Mouse (Mus musculus) heart, embryonic 13.5 days (tissue): ENCODE measurements around the gene Ypel4. TPM values are rescaled to one million over a fixed set of nuclear protein-coding genes. Genes with fewer than 3 reads are reported as not detected.
A peak's percentile ranks its signal among the peaks of the same experiment; 100 is the strongest.

Experiments
- ATAC-seq: fragments of 200-750 bp; cut with Nextera tagmentation; 2 replicates; pipeline ENCODE4 v1.8.0; 2017; ENCODE audit warnings: moderate TSS enrichment; ENCODE audit not compliant: insufficient number of reproducible peaks, low FRiP score, low TSS enrichment; ENCODE audit errors: extremely low read depth
- H3K27ac ChIP-seq: fragments of 300-500 bp; sonication (generic); replicated peaks from 2 replicates; pipeline ENCODE4 v1.5.1; 2015; ENCODE audit warnings: moderate library complexity, mild to moderate bottlenecking, inconsistent platforms
- H3K27me3 ChIP-seq: fragments of 300-500 bp; sonication (generic); replicated peaks from 2 replicates; pipeline ENCODE4 v1.6.1; 2015; ENCODE audit warnings: mild to moderate bottlenecking, inconsistent platforms
- H3K36me3 ChIP-seq: fragments of 300-500 bp; sonication (generic); 2 replicates; pipeline ENCODE4 v1.6.1; 2015; ENCODE audit warnings: mild to moderate bottlenecking, inconsistent platforms
- H3K4me1 ChIP-seq: fragments of 300-500 bp; sonication (generic); 2 replicates; pipeline ENCODE4 v1.6.1; 2015; ENCODE audit warnings: inconsistent platforms
- H3K4me2 ChIP-seq: fragments of 300-500 bp; sonication (generic); 2 replicates; pipeline ENCODE4 v1.6.1; 2015; ENCODE audit warnings: inconsistent platforms, mild to moderate bottlenecking, moderate library complexity
- H3K4me3 ChIP-seq: fragments of 300-500 bp; sonication (generic); 2 replicates; pipeline ENCODE4 v1.5.1; 2015; ENCODE audit warnings: moderate library complexity, mild to moderate bottlenecking, inconsistent platforms
- H3K9ac ChIP-seq: fragments of 300-500 bp; sonication (generic); 2 replicates; pipeline ENCODE4 v1.6.1; 2015; ENCODE audit warnings: inconsistent platforms, mild to moderate bottlenecking, moderate library complexity
- H3K9me3 ChIP-seq: fragments of 300-500 bp; sonication (generic); 2 replicates; pipeline ENCODE4 v1.6.1; 2016; ENCODE audit warnings: inconsistent platforms
- WGBS: fragments of 180-500 bp; shearing (Covaris S2); methylation state at CpG from one replicate; pipeline ENCODE4 v1.1.7; 2015; ENCODE audit warnings: mixed read lengths; 5-methylcytosine and 5-hydroxymethylcytosine counted together
- polyA plus RNA-seq: library from polyadenylated mRNA; unstranded; fragments of >200 nt; fragmentation: Nextera tagmentation; extraction: Ambion mirVana; gene quantifications from 2 replicates; pipeline ENCODE4 v1.2.1, GENCODE M21; 2015

The Ypel4 gene
- polyA plus RNA-seq, 1 experiment from 2014 or later: 7.3 TPM

DNA sequence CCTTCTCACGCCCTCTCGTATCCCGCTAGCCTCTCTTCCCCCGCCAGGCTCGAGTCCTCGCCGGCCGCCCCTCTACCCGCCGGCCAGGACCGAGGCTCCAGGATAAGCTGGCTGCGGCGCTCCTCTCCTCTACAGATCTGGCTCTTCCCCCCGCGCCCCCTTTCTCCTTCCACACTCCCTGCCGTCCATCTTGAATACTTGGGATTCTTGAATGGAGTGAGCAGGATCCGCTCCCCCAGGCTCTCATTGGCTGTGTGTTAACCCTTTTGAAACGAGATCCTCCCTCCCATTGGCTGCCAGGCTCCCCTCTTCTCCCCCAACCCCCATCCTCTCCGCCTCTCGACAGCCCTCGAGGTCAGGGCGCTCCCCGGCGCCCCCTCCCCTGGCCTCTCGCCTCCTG, 9.7 kb downstream of the Ypel4 start, which contains the start of gene Gm19426:
TSS of gene Gm19426 (minus strand) at position 95 of the 400 bp plus-strand sequence.
- Histone ChIP-seq H3K4me1 (peaks cover 48% of the 10 kb centered on the region), H3K27ac (peak within 1 kb of the TSS; percentile 100), H3K36me3 (peaks cover 20% of the 10 kb centered on the region), H3K4me3 (peak within 1 kb of the TSS; percentile 91), H3K9me3 (no peaks in the 10 kb centered on the region), H3K9ac (peak within 1 kb of the TSS; percentile 100), H3K27me3 (no peaks in the 10 kb centered on the region), H3K4me2 (peak within 1 kb of the TSS; percentile 86)
- 2% methylated on average over 25 of the region's 25 CpGs for WGBS
- peak; percentile 86 for ATAC-seq

DNA sequence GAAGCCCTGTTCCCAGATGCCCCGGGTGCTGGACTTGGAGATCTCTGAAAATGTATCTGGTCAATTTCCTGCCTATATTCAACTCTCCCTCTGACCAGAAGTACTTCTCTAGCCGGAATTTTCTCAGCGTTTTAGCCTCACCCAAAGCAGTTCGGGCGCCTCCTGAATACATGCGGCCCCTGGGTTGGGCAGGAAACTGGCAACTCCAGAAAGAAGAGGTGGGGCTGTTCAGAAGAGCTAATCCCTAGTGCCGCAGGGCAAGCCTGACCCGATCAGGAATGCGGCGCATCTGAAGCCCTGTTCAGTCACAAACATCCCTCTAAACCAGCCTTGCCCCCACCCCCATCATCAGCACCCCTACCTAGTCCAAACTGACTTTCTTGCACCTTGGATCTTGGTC, 10.3 kb downstream of the Ypel4 start:
- Histone ChIP-seq H3K27me3 (no peaks in the 10 kb centered on the region), H3K36me3 (peaks cover 20% of the 10 kb centered on the region), H3K4me2 (peak overlapping the region; percentile 86), H3K4me1 (peaks cover 42% of the 10 kb centered on the region), H3K9ac (peak overlapping the region; percentile 100), H3K4me3 (peak overlapping the region; percentile 91), H3K9me3 (no peaks in the 10 kb centered on the region), H3K27ac (peak overlapping the region; percentile 100)
- 3% methylated on average over 10 of the region's 10 CpGs for whole genome bisulfite sequencing
- ATAC-seq: peak; percentile 5; the same call in 1 of the 2 replicates

DNA sequence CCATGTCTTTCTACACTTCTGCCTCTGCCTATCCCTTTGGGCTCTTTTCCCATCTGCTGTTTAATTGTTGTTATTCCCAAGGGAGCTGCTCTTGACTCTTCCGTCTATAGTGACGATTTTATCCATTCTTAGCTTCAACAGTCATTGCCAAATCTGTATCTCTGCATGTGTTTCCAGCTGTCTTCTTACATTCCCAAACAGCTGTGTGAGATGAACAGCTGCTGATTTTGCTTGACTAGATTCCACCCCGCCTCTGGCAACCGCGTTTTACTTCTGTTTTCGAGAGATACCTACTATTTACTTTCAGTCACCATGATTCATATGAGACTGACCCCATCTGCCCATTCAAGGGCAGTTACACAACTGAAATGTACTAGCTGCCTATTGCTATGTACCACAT, 16.3 kb downstream of the Ypel4 start:
- Histone ChIP-seq H3K4me2 (no peak overlapping the region), H3K36me3 (no peaks in the 10 kb centered on the region), H3K27me3 (no peaks in the 10 kb centered on the region), H3K27ac (no peak overlapping the region), H3K4me3 (no peak overlapping the region), H3K9ac (no peak overlapping the region), H3K9me3 (no peaks in the 10 kb centered on the region), H3K4me1 (no peaks in the 10 kb centered on the region)
- WGBS: 64% methylated on average over 6 of the region's 6 CpGs
- ATAC-seq: no peak

DNA sequence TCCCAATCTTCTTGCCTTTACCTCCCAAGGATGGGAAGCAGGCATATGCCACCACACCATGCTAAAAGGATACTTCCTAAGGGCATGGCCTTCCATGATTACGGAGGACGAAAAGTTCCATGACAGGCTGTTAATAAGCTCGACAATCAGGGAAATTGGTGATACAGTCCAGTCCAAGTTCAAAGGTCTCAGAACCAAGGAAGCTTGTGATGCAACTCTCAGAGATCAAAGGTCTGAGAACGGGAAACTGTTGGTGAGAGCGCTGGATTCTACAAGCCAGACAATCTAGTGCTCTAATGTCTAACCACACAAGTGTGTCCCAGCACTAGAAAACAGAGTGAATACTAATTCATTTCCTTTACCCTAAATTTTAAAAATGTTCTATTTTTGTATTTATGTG, 22.4 kb downstream of the Ypel4 start:
- H3K4me3 ChIP-seq: no peak overlapping the region

DNA sequence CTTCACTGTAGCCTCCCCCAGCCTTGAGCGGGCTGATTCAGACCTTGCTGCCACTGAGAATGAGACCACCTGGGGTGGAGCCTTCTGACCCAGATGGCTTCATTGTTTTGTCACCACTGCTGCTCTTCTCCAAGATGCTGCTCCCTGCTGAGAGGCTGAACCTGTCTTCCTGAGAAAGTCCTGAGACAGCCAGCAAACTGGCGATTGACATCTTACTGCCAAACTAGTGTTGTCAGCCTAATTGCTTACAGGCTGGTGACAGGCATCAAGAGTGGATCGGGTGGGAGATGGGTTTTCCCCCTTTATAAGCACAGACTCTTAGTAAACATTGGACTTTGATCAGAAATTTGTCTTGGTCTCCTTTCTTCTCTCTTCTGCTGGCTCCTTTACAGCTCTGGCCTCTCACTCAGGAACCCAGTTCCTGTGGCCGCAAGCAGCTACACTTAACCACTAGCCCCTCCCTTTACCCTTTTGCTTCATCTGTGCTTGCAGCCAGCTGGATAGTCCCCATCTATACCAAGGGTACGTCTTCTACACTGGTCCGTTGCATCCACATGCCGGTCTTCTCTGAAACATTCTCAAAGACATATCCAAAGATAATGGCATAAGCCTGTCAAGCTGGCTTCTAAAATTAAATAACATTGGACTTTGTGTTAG, 23.3 kb downstream of the Ypel4 start:
- Histone ChIP-seq H3K9ac (no peak overlapping the region), H3K4me3 (no peak overlapping the region), H3K27ac (no peak overlapping the region), H3K36me3 (no peaks in the 10 kb centered on the region), H3K4me1 (no peaks in the 10 kb centered on the region), H3K27me3 (no peaks in the 10 kb centered on the region), H3K4me2 (no peak overlapping the region), H3K9me3 (no peaks in the 10 kb centered on the region)
- ATAC-seq: no peak
- 47% methylated on average over 7 of the region's 7 CpGs for WGBS

More for the DNA sequence above, 22.4 kb downstream of the Ypel4 start:
- Histone ChIP-seq H3K27ac (no peak overlapping the region), H3K4me1 (no peaks in the 10 kb centered on the region), H3K4me2 (no peak overlapping the region), H3K9ac (no peak overlapping the region), H3K36me3 (no peaks in the 10 kb centered on the region), H3K9me3 (no peaks in the 10 kb centered on the region), H3K27me3 (no peaks in the 10 kb centered on the region)
- no peak for ATAC-seq
- 69% methylated on average over 5 of the region's 5 CpGs for WGBS

DNA sequence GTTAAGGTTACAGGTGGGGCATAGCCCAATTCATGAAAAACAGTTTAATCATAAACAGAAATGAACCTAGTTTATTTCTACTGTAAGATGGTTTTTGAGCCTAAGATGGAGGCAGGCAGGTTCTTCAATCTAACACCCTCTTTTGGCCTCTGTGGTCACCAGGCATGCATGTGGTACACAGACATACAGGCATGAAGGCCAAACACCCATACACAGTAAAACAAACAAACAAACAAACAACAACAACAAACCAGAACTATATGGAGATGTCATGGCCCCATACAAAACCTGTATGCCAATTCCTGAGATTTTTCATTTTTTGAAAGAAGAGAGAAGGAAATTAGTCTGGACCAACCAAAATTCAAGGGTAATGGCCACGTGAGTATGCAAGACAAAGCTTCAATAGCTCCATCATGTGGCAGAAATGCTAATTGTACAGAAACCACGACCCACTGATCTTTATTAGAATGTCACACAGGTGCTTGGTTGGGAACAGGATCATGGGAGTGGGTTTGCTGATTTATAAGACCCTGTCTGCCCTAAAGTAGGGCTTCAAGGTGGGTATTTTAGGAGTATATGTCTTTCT, 24.8 kb downstream of the Ypel4 start:
- no peaks in the 10 kb centered on the region for H3K4me1 ChIP-seq
- WGBS: 5% methylated on average over 2 of the region's 2 CpGs
- H3K36me3 ChIP-seq: no peaks in the 10 kb centered on the region
- no peak for ATAC-seq
- H3K27me3 ChIP-seq: no peaks in the 10 kb centered on the region
- no peak overlapping the region for H3K27ac ChIP-seq
- H3K9ac ChIP-seq: no peak overlapping the region
- no peaks in the 10 kb centered on the region for H3K9me3 ChIP-seq
- no peak overlapping the region for H3K4me3 ChIP-seq
- no peak overlapping the region for H3K4me2 ChIP-seq

DNA sequence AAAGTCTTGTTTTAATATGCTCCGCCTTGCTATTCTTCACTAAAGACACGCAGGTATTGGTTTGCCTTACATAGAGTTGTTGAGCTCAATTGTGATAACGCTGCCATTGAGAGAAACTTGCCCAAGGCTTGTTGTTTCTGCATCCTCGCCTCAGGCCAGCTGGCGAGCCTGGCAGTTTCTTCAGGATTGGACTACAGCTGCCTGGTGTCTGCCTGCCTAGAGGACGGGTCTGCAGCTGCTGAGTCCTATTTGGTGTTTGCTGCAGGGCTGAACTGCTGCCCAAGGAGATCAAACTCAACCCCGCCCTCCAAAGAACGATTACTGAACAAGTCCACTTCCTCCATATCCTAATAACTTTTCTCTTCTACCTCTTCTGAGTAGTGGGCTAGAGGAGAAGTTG, 26.9 kb downstream of the Ypel4 start:
- Histone ChIP-seq H3K36me3 (0 out of 2 replicates have a peak, but pooled peaks cover 3% of the 10 kb centered on the region), H3K4me2 (no peak overlapping the region), H3K9ac (no peak overlapping the region), H3K9me3 (no peaks in the 10 kb centered on the region), H3K4me1 (no peaks in the 10 kb centered on the region), H3K4me3 (no peak overlapping the region), H3K27me3 (no peaks in the 10 kb centered on the region; the same call in 1 of the 2 replicates), H3K27ac (no peak overlapping the region)
- WGBS: 68% methylated on average over 8 of the region's 8 CpGs
- no peak for ATAC-seq

DNA sequence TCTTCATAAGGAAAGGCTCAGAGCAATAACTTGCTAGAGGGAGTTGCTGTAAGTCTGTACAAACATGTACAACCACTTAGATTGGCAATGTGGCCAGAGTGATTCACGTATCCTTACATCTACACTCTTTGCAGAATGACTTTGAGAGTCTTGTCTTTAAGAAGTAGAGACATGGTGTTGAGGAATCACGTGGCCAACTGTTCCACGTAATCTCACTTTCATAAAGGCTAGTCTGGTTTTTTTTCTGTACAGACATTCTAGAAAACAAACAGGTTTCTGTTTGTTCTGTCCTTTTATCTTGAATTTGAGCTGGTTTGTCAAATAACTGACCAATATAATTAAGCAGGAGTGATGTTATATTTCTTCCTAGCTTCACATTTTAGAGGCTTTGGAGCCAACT, 27.5 kb downstream of the Ypel4 start:
- Histone ChIP-seq H3K9ac (no peak overlapping the region), H3K27me3 (no peaks in the 10 kb centered on the region; the same call in 1 of the 2 replicates), H3K36me3 (peaks cover 5% of the 10 kb centered on the region; the same call in 1 of the 2 replicates), H3K27ac (no peak overlapping the region), H3K4me1 (no peaks in the 10 kb centered on the region), H3K9me3 (no peaks in the 10 kb centered on the region), H3K4me2 (no peak overlapping the region), H3K4me3 (no peak overlapping the region)
- WGBS: 68% methylated on average over 3 of the region's 3 CpGs
- no peak for ATAC-seq

DNA sequence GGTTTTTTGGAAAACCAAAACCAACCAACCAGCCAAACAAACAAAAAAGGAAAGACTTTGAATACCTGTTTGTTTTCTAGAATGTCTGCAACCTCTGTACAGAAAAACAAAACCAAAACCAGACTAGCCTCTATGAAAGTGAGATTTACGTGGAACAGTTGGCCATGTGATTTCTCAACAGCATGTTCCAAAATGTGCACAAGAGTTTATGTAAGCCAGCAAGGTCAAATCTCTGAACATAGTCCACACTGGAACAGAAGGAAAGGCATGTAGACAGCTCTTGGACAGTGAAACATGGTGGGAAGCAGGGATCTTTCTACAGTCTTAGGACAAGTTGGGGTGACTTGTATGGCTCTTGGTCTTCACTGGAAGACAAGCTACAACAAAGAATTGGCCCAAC, 28.0 kb downstream of the Ypel4 start:
- Histone ChIP-seq H3K27ac (no peak overlapping the region), H3K27me3 (no peaks in the 10 kb centered on the region; the same call in 1 of the 2 replicates), H3K36me3 (peaks cover 6% of the 10 kb centered on the region; the same call in 1 of the 2 replicates), H3K4me3 (no peak overlapping the region), H3K4me2 (no peak overlapping the region), H3K4me1 (no peaks in the 10 kb centered on the region), H3K9ac (no peak overlapping the region), H3K9me3 (no peaks in the 10 kb centered on the region)
- no peak for ATAC-seq
- 73% methylated on average over 1 of the region's 1 CpGs for WGBS

DNA sequence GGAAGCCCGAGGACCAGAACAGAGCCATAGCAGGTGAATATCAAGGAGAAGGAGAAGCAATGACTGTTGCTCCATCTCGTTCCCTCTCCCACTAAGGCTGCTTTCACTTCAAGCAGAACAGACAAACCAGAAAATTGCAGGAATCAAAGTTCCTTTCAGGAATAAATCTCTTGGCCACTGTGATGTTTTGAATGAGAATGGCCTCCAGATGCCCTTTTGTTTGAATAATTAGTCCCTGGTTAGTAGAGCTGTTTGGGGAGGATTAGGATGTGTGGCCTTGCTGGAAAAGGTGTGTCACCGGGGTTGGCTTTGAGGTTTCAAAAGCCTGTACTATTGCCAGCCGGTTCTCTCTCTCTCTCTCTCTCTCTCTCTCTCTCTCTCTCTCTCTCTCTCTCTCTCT, 28.4 kb downstream of the Ypel4 start:
- Histone ChIP-seq H3K4me3 (no peak overlapping the region), H3K4me1 (no peaks in the 10 kb centered on the region), H3K4me2 (no peak overlapping the region), H3K27ac (no peak overlapping the region), H3K9me3 (no peaks in the 10 kb centered on the region), H3K9ac (no peak overlapping the region), H3K27me3 (no peaks in the 10 kb centered on the region; the same call in 1 of the 2 replicates), H3K36me3 (peaks cover 6% of the 10 kb centered on the region; the same call in 1 of the 2 replicates)
- no peak for ATAC-seq
- WGBS: 59% methylated on average over 4 of the region's 4 CpGs

DNA sequence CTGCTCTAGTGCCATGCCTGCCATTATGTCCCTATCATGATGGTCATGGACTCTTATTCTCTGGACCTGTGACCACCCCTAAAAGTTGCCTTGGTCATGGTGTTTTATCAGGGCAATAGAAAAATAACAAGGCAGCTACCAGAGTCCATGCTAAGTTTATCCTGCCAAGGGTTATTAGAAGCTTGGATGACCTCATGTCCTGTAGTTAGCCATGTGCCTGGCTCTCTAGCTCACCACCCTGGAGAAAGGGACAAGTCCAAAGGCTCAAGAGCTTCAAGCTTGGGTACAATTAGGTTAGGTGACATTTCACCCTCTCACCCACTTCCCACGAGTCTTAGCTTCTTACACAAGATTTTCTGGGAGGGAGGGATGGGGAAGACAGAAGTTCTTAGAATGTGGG, 29.0 kb downstream of the Ypel4 start:
- no peaks in the 10 kb centered on the region for H3K9me3 ChIP-seq
- H3K27me3 ChIP-seq: no peaks in the 10 kb centered on the region; the same call in 1 of the 2 replicates
- no peak overlapping the region for H3K27ac ChIP-seq
- H3K4me2 ChIP-seq: no peak overlapping the region
- H3K36me3 ChIP-seq: peaks cover 6% of the 10 kb centered on the region; the same call in 1 of the 2 replicates
- no peak overlapping the region for H3K9ac ChIP-seq
- no peaks in the 10 kb centered on the region for H3K4me1 ChIP-seq
- no peak overlapping the region for H3K4me3 ChIP-seq
- no peak for ATAC-seq
- 33% methylated on average over 1 of the region's 1 CpGs for WGBS

DNA sequence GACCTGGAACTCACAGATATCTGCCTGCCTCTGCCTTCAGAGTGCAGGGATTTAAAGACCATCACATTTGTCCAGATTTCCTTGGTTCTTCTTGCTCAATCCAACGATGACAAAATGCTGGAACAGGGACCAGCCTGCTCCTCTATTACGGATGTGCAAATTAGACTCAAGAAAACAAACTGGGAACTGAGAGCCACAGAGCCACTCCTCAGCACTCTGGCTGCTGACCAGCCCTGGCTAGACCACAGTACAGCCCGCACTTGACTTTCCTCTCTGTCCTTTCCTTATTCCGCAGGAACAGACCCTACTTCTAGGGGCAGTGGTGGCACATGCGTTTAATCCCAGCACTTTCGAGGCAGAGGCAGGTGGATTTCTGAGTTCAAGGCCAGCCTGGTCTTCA, 36.6 kb downstream of the Ypel4 start:
- no peaks in the 10 kb centered on the region for H3K9me3 ChIP-seq
- H3K4me2 ChIP-seq: no peak overlapping the region
- H3K9ac ChIP-seq: no peak overlapping the region
- peaks cover 10% of the 10 kb centered on the region for H3K4me1 ChIP-seq
- 71% methylated on average over 6 of the region's 6 CpGs for WGBS
- H3K27me3 ChIP-seq: peaks cover 10% of the 10 kb centered on the region; the same call in 1 of the 2 replicates
- no peak overlapping the region for H3K4me3 ChIP-seq
- peaks cover 8% of the 10 kb centered on the region for H3K36me3 ChIP-seq
- H3K27ac ChIP-seq: no peak overlapping the region
- ATAC-seq: no peak
